Mouse (Mus musculus) ES-E14 (cell line): ENCODE measurements around the gene Ffar4. TPM values are rescaled to one million over a fixed set of nuclear protein-coding genes. Genes with fewer than 3 reads are reported as not detected.
A peak's percentile ranks its signal among the peaks of the same experiment; 100 is the strongest.

Experiments used
- DNase-seq: peaks from one replicate; pipeline ENCODE4 v3.0.0-alpha.2; 2013; ENCODE audit warnings: low read depth, low spot score
- H3K27ac ChIP-seq: 2 replicates; pipeline ENCODE4 v1.5.1; 2012; ENCODE audit warnings: low read depth, mild to moderate bottlenecking, low read length, moderate library complexity, mixed read lengths; ENCODE audit not compliant: poor library complexity, insufficient read depth, severe bottlenecking
- H3K36me3 ChIP-seq: 2 replicates; pipeline ENCODE4 v1.6.1; 2012; ENCODE audit warnings: mild to moderate bottlenecking, low read length, moderate library complexity, mixed read lengths; ENCODE audit not compliant: control insufficient read depth, poor library complexity, insufficient read depth, severe bottlenecking
- H3K4me1 ChIP-seq, 2 experiments: fragments of 150-350 bp in 1 of 2; sonication (generic) in 1 of 2; 2 replicates each; pipeline ENCODE4 v1.6.1; 2012; ENCODE audit warnings: low read length in 2 of 2, mild to moderate bottlenecking in 1 of 2, mixed read lengths in 1 of 2; ENCODE audit not compliant: control insufficient read depth in 2 of 2, insufficient read depth in 2 of 2, poor library complexity in 1 of 2
- H3K4me3 ChIP-seq, 2 experiments: fragments of 150-350 bp in 1 of 2; sonication (generic) in 1 of 2; 2 replicates each; pipeline ENCODE4 v1.5.1; 2012; ENCODE audit warnings: low read length in 2 of 2, low read depth in 1 of 2, mild to moderate bottlenecking in 1 of 2, mixed read lengths in 1 of 2; ENCODE audit not compliant: insufficient read depth in 1 of 2, poor library complexity in 1 of 2, severe bottlenecking in 1 of 2
- H3K9ac ChIP-seq: 2 replicates; pipeline ENCODE4 v1.6.1; 2012; ENCODE audit warnings: low read depth, mild to moderate bottlenecking, low read length, mixed read lengths; ENCODE audit not compliant: poor library complexity, insufficient read depth, severe bottlenecking
- H3K9me3 ChIP-seq: fragments of 150-350 bp; sonication (generic); 2 replicates; pipeline ENCODE4 v1.6.1; 2012; ENCODE audit warnings: low read depth, mild to moderate bottlenecking, low read length; ENCODE audit not compliant: control insufficient read depth, insufficient read depth
- CHD2 ChIP-seq: IDR thresholded peaks from 2 replicates; pipeline ENCODE4 v1.6.1; 2014; ENCODE audit warnings: mild to moderate bottlenecking, low read depth, low read length, inconsistent platforms
- HCFC1 ChIP-seq: IDR thresholded peaks from 2 replicates; pipeline ENCODE4 v1.6.1; 2012; ENCODE audit warnings: low read length, inconsistent platforms, borderline replicate concordance; ENCODE audit not compliant: insufficient read depth
- MAFK ChIP-seq: IDR thresholded peaks from 2 replicates; pipeline ENCODE4 v1.6.1; 2014; ENCODE audit warnings: mild to moderate bottlenecking, low read depth, low read length, inconsistent platforms; ENCODE audit not compliant: insufficient read depth
- ZC3H11A ChIP-seq: IDR thresholded peaks from 2 replicates; pipeline ENCODE4 v1.6.1; 2012; ENCODE audit warnings: low read depth, mild to moderate bottlenecking, inconsistent platforms, low read length, borderline replicate concordance
- ZNF384 ChIP-seq: IDR thresholded peaks from 2 replicates; pipeline ENCODE4 v1.6.1; 2012; ENCODE audit warnings: low read depth, low read length, inconsistent platforms
- in situ Hi-C, 2 experiments: fragments of 600-800 bp; cut with MboI; formaldehyde crosslinking; loops; one replicate each; pipeline ENCODE4 v1.15.1; 2025; ENCODE audit warnings: low sequenced_read_pairs in 2 of 2, inconsistent platforms in 1 of 2; ENCODE audit not compliant: unreplicated experiment in 2 of 2
- total RNA-seq: library from RNA; depleted of rRNA; stranded (reverse); fragments of 300-350 nt; gene quantifications from 2 replicates; pipeline ENCODE4 v1.2.3, GENCODE M21; 2012

Ffar4 gene
- total RNA-seq, 1 experiment = 0.22 TPM

- Histone ChIP-seq H3K27ac (peak within 1 kb of the TSS; percentile 99), H3K4me3 (peak within 1 kb of the TSS; percentile 96 to 98), H3K4me1 (peaks cover 1 to 3% of the 10 kb centered on the region in 2 experiments; a peak in 2 of 4 replicates), H3K9me3 (no peaks in the 10 kb centered on the region), H3K36me3 (peaks cover 8% of the 10 kb centered on the region), H3K9ac (peak within 1 kb of the TSS; percentile 99)
- in situ Hi-C loops = no loop called here
- DNase-seq = peak; percentile 99
- 0 out of 2 replicates have a peak, but pooled peaks have one; percentile 42 for TF ChIP-seq CHD2
- TF ChIP-seq HCFC1 = peak; percentile 57; the same call in 1 of the 2 replicates
- TF ChIP-seq ZC3H11A = no peak
Observed at GRCm38 (mm10) chr19:38054720-38055192, 42.1 kb upstream of the Ffar4 start, which contains the start of gene Cep55. TSS of gene Cep55 (plus strand) at chr19:38055011.

GRCm38 (mm10) chr19:38055798-38056197 is 41.1 kb upstream of the Ffar4 start:
- DNase-seq = no peak
- Histone ChIP-seq H3K4me1 (peaks cover 3 to 6% of the 10 kb centered on the region in 2 experiments; a peak in 3 of 4 replicates), H3K36me3 (peaks cover 12% of the 10 kb centered on the region), H3K9ac (peak overlapping the region; percentile 99; the same call in 1 of the 2 replicates), H3K4me3 (peak overlapping the region; percentile 96 to 98), H3K9me3 (no peaks in the 10 kb centered on the region), H3K27ac (peak overlapping the region; percentile 99; the same call in 1 of the 2 replicates)
- no peak for TF ChIP-seq ZC3H11A
- in situ Hi-C loops = no loop called here

GRCm38 (mm10) chr19:38056276-38056675 is 40.6 kb upstream of the Ffar4 start:
- Histone ChIP-seq H3K27ac (peak overlapping the region; percentile 99; the same call in 1 of the 2 replicates), H3K36me3 (peaks cover 14% of the 10 kb centered on the region), H3K4me3 (peak overlapping the region; percentile 96 to 98), H3K4me1 (peaks cover 3 to 6% of the 10 kb centered on the region in 2 experiments; a peak in 3 of 4 replicates), H3K9me3 (no peaks in the 10 kb centered on the region), H3K9ac (peak overlapping the region; percentile 99; the same call in 1 of the 2 replicates)
- TF ChIP-seq CHD2 = no peak
- no peak for TF ChIP-seq HCFC1
- in situ Hi-C loops = no loop called here
- DNase-seq = no peak

- no peak for TF ChIP-seq CHD2
- TF ChIP-seq ZC3H11A = no peak
- in situ Hi-C loops = no loop called here
- H3K9ac ChIP-seq = peak overlapping the region; percentile 51; the same call in 1 of the 2 replicates
- H3K4me3 ChIP-seq = peak overlapping the region; percentile 59 to 96
- peak overlapping the region; percentile 74; the same call in 1 of the 2 replicates for H3K27ac ChIP-seq
- no peak for DNase-seq
- peaks cover 4 to 6% of the 10 kb centered on the region in 2 experiments; a peak in 3 of 4 replicates for H3K4me1 ChIP-seq
- no peaks in the 10 kb centered on the region for H3K9me3 ChIP-seq
- peaks cover 15% of the 10 kb centered on the region for H3K36me3 ChIP-seq
Observed at GRCm38 (mm10) chr19:38056931-38057330, 39.9 kb upstream of the Ffar4 start.

- no peak for DNase-seq
- TF ChIP-seq ZC3H11A (no peak), ZNF384 (no peak), MAFK (no peak), CHD2 (no peak), HCFC1 (no peak)
- Histone ChIP-seq H3K27ac (peak overlapping the region; percentile 84; the same call in 1 of the 2 replicates), H3K4me1 (peaks cover 7 to 14% of the 10 kb centered on the region in 2 experiments), H3K36me3 (peaks cover 22% of the 10 kb centered on the region), H3K4me3 (peak overlapping the region in 1 of 2 experiments; percentile 15; a peak in 2 of 4 replicates), H3K9ac (no peak overlapping the region; the same call in 1 of the 2 replicates), H3K9me3 (no peaks in the 10 kb centered on the region)
- in situ Hi-C loops = no loop called here
Observed at GRCm38 (mm10) chr19:38063201-38063600, 33.7 kb upstream of the Ffar4 start.
